Mouse (Mus musculus): Measurements from ENCODE around the gene Adssl1.

The Adssl1 gene

GRCm38 (mm10) chr12:112675245-112676035, 55.6 kb downstream of the Adssl1 start:
- peak in 1 of 2 experiments; percentile 86 for DNase-seq (ENCODE audit: low spot score in 2 of 2)

GRCm38 (mm10) chr12:112677076-112677475, 57.2 kb downstream of the Adssl1 start:
- DNase-seq (ENCODE audit: low spot score in 2 of 2) = no peak

GRCm38 (mm10) chr12:112677943-112678554, 58.2 kb downstream of the Adssl1 start:
- no peak for DNase-seq (ENCODE audit: low spot score in 2 of 2)

- DNase-seq (ENCODE audit: low spot score in 2 of 2) = no peak
These were observed 58.7 kb downstream of the Adssl1 start, which contains the start of gene Zbtb42 for GRCm38 (mm10) chr12:112678555-112679026. Zbtb42 (plus strand) TSS chr12:112678828.

GRCm38 (mm10) chr12:112679027-112679996, 59.5 kb downstream of the Adssl1 start:
- DNase-seq (ENCODE audit: low spot score in 2 of 2) = no peak

GRCm38 (mm10) chr12:112683351-112683750, 63.5 kb downstream of the Adssl1 start:
- no peak for DNase-seq (ENCODE audit: low spot score in 2 of 2)

- no peak for DNase-seq (ENCODE audit: low spot score in 2 of 2)
These were observed 68.6 kb downstream of the Adssl1 start for GRCm38 (mm10) chr12:112688458-112688857.
